Mouse (Mus musculus) ES-Bruce4 (cell line): ENCODE results near the gene Syngap1.

Experiments
- CTCF ChIP-seq: IDR thresholded peaks from one replicate; pipeline ENCODE4 v1.8.1; 2011; ENCODE audit warnings: low read depth, low read length
- POLR2A ChIP-seq: IDR thresholded peaks from one replicate; pipeline ENCODE4 v1.8.1; 2011; ENCODE audit warnings: low read length; ENCODE audit not compliant: insufficient read depth

DNA sequence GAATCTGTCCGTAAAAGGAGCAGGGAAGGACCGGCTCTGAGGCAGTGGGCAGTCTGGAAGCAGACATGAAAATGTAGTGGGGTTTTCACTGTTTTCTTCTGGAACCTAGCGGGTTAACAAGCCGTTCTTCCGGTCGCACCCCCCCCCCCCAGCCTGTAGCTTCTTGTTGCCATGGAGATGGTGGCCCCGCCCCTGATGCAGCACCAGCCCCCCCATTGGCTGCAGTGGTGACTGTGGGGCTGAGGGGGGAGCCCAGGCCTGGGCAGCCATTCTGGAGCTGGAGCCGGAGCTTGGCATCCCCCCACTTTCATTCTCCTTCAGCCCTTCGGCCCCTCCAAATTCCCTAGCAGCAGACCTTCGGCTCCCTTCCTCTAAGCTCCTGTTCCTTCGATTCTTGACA, 10.4 kb downstream of the Syngap1 start:
- TF ChIP-seq POLR2A (no peak), CTCF (no peak)
